Mouse (Mus musculus) ES-Bruce4 (cell line): ENCODE data around the gene Ufc1.

Experiments used
- EP300 ChIP-seq: IDR thresholded peaks from 2 replicates; pipeline ENCODE4 v1.6.1; 2011; ENCODE audit warnings: low read depth, low read length; ENCODE audit not compliant: insufficient read depth
- POLR2A ChIP-seq: IDR thresholded peaks from one replicate; pipeline ENCODE4 v1.8.1; 2011; ENCODE audit warnings: low read length; ENCODE audit not compliant: insufficient read depth

DNA sequence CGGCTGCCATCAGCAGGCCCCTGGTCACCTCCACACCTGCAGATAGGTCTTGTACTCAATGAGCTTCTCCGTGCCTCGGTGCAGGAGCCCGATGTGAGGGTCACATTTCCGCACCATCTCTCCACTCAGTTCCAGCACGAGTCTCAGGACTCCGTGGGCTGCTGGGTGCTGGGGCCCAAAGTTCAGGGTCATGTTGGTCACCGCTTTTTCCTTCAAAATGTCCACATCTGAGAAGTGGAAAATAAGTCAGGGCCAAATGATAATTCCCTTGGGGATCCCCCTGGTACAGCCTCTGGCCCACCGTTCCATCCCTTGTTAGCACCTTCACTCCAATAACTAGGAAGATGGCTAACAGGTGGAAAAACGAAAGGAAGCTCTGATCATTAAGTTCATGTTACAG, 53.9 kb downstream of the Ufc1 start:
- no peak for TF ChIP-seq EP300
- no peak for TF ChIP-seq POLR2A
